Comparison of ENCODE assay signal across 10 mouse cellular contexts in the genomic region with DNA sequence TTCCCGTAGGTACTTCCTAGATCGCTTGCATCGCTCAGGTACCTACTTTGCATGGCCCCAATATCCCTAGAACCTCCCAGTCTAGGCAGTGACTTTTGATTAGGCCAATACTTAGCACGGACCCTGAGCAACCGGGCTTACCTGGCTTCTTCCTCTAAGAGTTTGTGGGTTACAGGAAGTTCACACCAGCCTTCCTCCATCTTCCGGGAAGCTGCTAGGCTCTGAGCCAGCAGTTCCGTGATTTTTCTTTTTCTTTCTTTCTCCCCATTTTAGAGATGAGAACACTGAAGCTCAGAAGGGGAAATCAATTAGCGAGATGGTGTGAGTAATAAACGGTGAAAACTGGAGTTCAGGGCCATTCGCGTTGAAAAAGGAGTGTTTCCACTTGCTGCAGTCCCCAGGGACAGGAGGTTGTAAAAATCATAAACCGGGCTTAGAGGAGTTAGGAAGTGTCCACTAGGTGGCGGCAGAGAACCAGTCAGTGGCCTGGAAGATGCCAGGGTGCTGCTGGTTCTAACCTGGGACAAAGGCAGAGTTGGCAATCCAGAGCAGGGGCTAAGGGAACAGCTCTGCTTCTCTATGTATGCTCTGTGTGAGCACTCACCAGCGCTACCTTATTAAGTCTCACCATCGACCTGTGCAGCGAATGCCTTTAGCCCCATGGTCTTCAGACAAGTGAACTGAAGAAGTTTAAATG. TPM values are rescaled to one million over a fixed set of nuclear protein-coding genes. Genes with fewer than 3 reads are reported as not detected.
DNase-seq lines count a peak whose midpoint lies in the region; ATAC-seq lines count a peak whose summit lies in the region.
"Had no signal": no experiment of that assay in that cellular context is flagged by ENCODE, and none has a peak within 500 bp of the region (broad histone marks: within the 10 kb centered on the region; RNA-seq: fewer than 3 reads in every experiment).

No protein-coding gene starts in this region.

- no peak overlapping the region for H3K27ac ChIP-seq in heart, embryonic 10.5 days
- no peak overlapping the region for H3K27ac ChIP-seq in forebrain, embryonic 14.5 days (ENCODE audit: low read depth, low read length)
- no peak overlapping the region for H3K27ac ChIP-seq in hindbrain, embryonic 12.5 days
- H3K27ac ChIP-seq in midbrain, embryonic 10.5 days (replicated peaks), result no peak overlapping the region

- peak; percentile 95 for DNase-seq in heart, adult 11 months
- DNase-seq in heart, embryonic 10.5 days (ENCODE audit: low spot score), result no peak
- DNase-seq in c-Kit-positive CD71-positive TER-119-negative erythroid progenitor cells, embryonic 14.5 days (ENCODE audit: low read depth), result peak; percentile 66
- peak; percentile 88 for DNase-seq in forebrain, embryonic 14.5 days (ENCODE audit: low spot score)
- DNase-seq in left cerebral cortex, adult 11 months (ENCODE audit: low spot score), result peak; percentile 60
- DNase-seq in midbrain, embryonic 10.5 days (ENCODE audit: low spot score), result peak; percentile 75
- DNase-seq in skeletal muscle tissue, adult 2 months (ENCODE audit: low read depth, low spot score), result peak; percentile 58

- 0 out of 2 replicates have a peak, but pooled peaks cover 5% of the 10 kb centered on the region for H3K9me3 ChIP-seq in heart, embryonic 10.5 days
- H3K9me3 ChIP-seq in forebrain, embryonic 14.5 days (replicated peaks; ENCODE audit: control insufficient read depth, low read length), result no peaks in the 10 kb centered on the region
- H3K9me3 ChIP-seq in hindbrain, embryonic 12.5 days (replicated peaks), result peaks cover 9% of the 10 kb centered on the region; the same call in 1 of the 2 replicates
- peaks cover 14% of the 10 kb centered on the region; the same call in 1 of the 2 replicates for H3K9me3 ChIP-seq in midbrain, embryonic 10.5 days (replicated peaks)

- no peak overlapping the region for H3K4me3 ChIP-seq in heart, embryonic 10.5 days
- no peak overlapping the region for H3K4me3 ChIP-seq in forebrain, embryonic 14.5 days (ENCODE audit: low read depth, low read length)
- no peak overlapping the region for H3K4me3 ChIP-seq in hindbrain, embryonic 12.5 days
- no peak overlapping the region for H3K4me3 ChIP-seq in midbrain, embryonic 10.5 days

- ATAC-seq in forebrain, embryonic 14.5 days, result peak; percentile 58; the same call in 1 of the 2 replicates
- ATAC-seq in hindbrain, embryonic 12.5 days (ENCODE audit: low FRiP score), result peak; percentile 54; the same call in 1 of the 2 replicates

- no peaks in the 10 kb centered on the region for H3K36me3 ChIP-seq in heart, embryonic 10.5 days
- no peaks in the 10 kb centered on the region for H3K36me3 ChIP-seq in forebrain, embryonic 14.5 days (ENCODE audit: control insufficient read depth, insufficient read depth, low read length)
- no peaks in the 10 kb centered on the region for H3K36me3 ChIP-seq in hindbrain, embryonic 12.5 days
- no peaks in the 10 kb centered on the region for H3K36me3 ChIP-seq in midbrain, embryonic 10.5 days

- peaks cover 1% of the 10 kb centered on the region; the same call in 1 of the 2 replicates for H3K27me3 ChIP-seq in heart, embryonic 10.5 days (ENCODE audit: insufficient read depth, poor library complexity, severe bottlenecking)
- no peaks in the 10 kb centered on the region for H3K27me3 ChIP-seq in forebrain, embryonic 14.5 days (replicated peaks; ENCODE audit: control insufficient read depth, insufficient read depth, low read length)
- no peaks in the 10 kb centered on the region for H3K27me3 ChIP-seq in hindbrain, embryonic 12.5 days
- H3K27me3 ChIP-seq in midbrain, embryonic 10.5 days (ENCODE audit: low read depth, poor library complexity, severe bottlenecking), result no peaks in the 10 kb centered on the region

- no peaks in the 10 kb centered on the region for H3K4me1 ChIP-seq in heart, embryonic 10.5 days
- no peaks in the 10 kb centered on the region for H3K4me1 ChIP-seq in forebrain, embryonic 14.5 days (ENCODE audit: control insufficient read depth, insufficient read depth, low read length)
- no peaks in the 10 kb centered on the region for H3K4me1 ChIP-seq in hindbrain, embryonic 12.5 days
- no peaks in the 10 kb centered on the region for H3K4me1 ChIP-seq in midbrain, embryonic 10.5 days

- H3K4me2 ChIP-seq in forebrain, embryonic 14.5 days (ENCODE audit: low read length), result no peak overlapping the region
- no peak overlapping the region for H3K4me2 ChIP-seq in hindbrain, embryonic 12.5 days (replicated peaks)

- WGBS in heart, embryonic 10.5 days, result 51% methylated on average over 16 of the region's 16 CpGs
- 51% methylated on average over 16 of the region's 16 CpGs for WGBS in forebrain, embryonic 14.5 days
- WGBS in hindbrain, embryonic 12.5 days, result 52% methylated on average over 16 of the region's 16 CpGs
- WGBS in midbrain, embryonic 10.5 days, result 55% methylated on average over 16 of the region's 16 CpGs

- no peak overlapping the region for H3K9ac ChIP-seq in forebrain, embryonic 14.5 days (ENCODE audit: low read length)
- H3K9ac ChIP-seq in hindbrain, embryonic 12.5 days, result no peak overlapping the region

RNA-seq across cellular contexts. Expression of a gene that starts 13.6 kb away (rescaled TPM):
- polyA plus RNA-seq in heart, embryonic 10.5 days (2016; fragmentation: Nextera tagmentation; extraction: Ambion mirVana), result 0.15 and 0.32 TPM in 2 replicates
- polyA plus RNA-seq in forebrain, embryonic 14.5 days (2014; fragmentation: Nextera tagmentation; extraction: Ambion mirVana), result not detected in 2 replicates
- not detected in 2 replicates for polyA plus RNA-seq in hindbrain, embryonic 12.5 days (2016; fragmentation: Nextera tagmentation; extraction: Ambion mirVana)
- 0.14 TPM in 1 of 2 replicates, not detected in the other for polyA plus RNA-seq in midbrain, embryonic 10.5 days (2016; fragmentation: Nextera tagmentation; extraction: Ambion mirVana)
- polyA plus RNA-seq: C2C12; stomach, embryonic 14.5 days had no signal

RNA-seq across cellular contexts. Expression of a gene that starts 35.8 kb away (rescaled TPM):
- 8.1 and 9.5 TPM in 2 replicates for polyA plus RNA-seq in heart, embryonic 10.5 days (2016; fragmentation: Nextera tagmentation; extraction: Ambion mirVana)
- polyA plus RNA-seq in forebrain, embryonic 14.5 days (2014; fragmentation: Nextera tagmentation; extraction: Ambion mirVana), result 5.2 and 5.3 TPM in 2 replicates
- 17.6 and 18.5 TPM in 2 replicates for polyA plus RNA-seq in hindbrain, embryonic 12.5 days (2016; fragmentation: Nextera tagmentation; extraction: Ambion mirVana)
- polyA plus RNA-seq in midbrain, embryonic 10.5 days (2016; fragmentation: Nextera tagmentation; extraction: Ambion mirVana), result 12.6 and 14.2 TPM in 2 replicates
